ENCODE assay signal across 9 mouse cellular contexts in genomic region chrX:139808085-139808484, GRCm38 (mm10). TPM values are rescaled to one million over a fixed set of nuclear protein-coding genes. Genes with fewer than 3 reads are reported as not detected.
DNase-seq lines count a peak whose midpoint lies in the region; TF ChIP-seq lines count a peak whose summit lies in the region.
"Had no signal": no experiment of that assay in that cellular context is flagged by ENCODE, and none has a peak within 500 bp of the region (broad histone marks: within the 10 kb centered on the region; RNA-seq: fewer than 3 reads in every experiment).

No protein-coding gene starts in this region.

- no peaks in the 10 kb centered on the region for H3K27me3 ChIP-seq in kidney, adult 2 months (replicated peaks; ENCODE audit: control insufficient read depth, insufficient read depth, low read length)
- H3K27me3 ChIP-seq in myocyte (ENCODE audit: control insufficient read depth, insufficient read depth, insufficient read length), result no peaks in the 10 kb centered on the region

- H3K27ac ChIP-seq in kidney, adult 2 months (ENCODE audit: insufficient read depth, low read depth, low read length), result peak overlapping the region; percentile 95
- H3K27ac ChIP-seq: limb, embryonic 13.5 days had no signal

- H3ac ChIP-seq in myocyte (ENCODE audit: control insufficient read depth, insufficient read length), result no peak overlapping the region

- H3K4me2 ChIP-seq in myocyte (ENCODE audit: low read depth), result no peak overlapping the region
- H3K4me2 ChIP-seq: limb, embryonic 13.5 days had no signal

- peaks cover 11% of the 10 kb centered on the region; the same call in 1 of the 2 replicates for H3K4me1 ChIP-seq in kidney, adult 2 months (ENCODE audit: control insufficient read depth, insufficient read depth, low read length)

- 16% methylated on average over 4 of the region's 4 CpGs for WGBS in kidney, adult 2 months

- no peak for TF ChIP-seq CTCF in kidney, adult 2 months (conservative IDR thresholded peaks at IDR 0.05; ENCODE audit: insufficient read depth, insufficient read length, low read depth, low read length)

- no peaks in the 10 kb centered on the region for H3K79me2 ChIP-seq in myocyte (ENCODE audit: control insufficient read depth, insufficient read depth)

- no peaks in the 10 kb centered on the region for H3K36me3 ChIP-seq in kidney, adult 2 months (ENCODE audit: control insufficient read depth, insufficient read depth, low read length)
- no peaks in the 10 kb centered on the region for H3K36me3 ChIP-seq in myocyte (ENCODE audit: control insufficient read depth, insufficient read depth)
- H3K36me3 ChIP-seq: limb, embryonic 13.5 days had no signal

- no peak overlapping the region for H3K4me3 ChIP-seq in kidney, adult 2 months (ENCODE audit: insufficient read depth, low read depth, low read length)
- no peak overlapping the region for H3K4me3 ChIP-seq in myocyte
- H3K4me3 ChIP-seq: limb, embryonic 13.5 days had no signal

- peak; percentile 16 for DNase-seq in ovary, adult 18-20 months (ENCODE audit: low spot score)
- DNase-seq in ovary, postnatal 10 days (ENCODE audit: low spot score), result no peak
- DNase-seq in cerebellum, postnatal 14 days, result peak; percentile 62 to 76
- peak; percentile 85 for DNase-seq in kidney, adult 2 months
- DNase-seq in gastrocnemius, postnatal 10 days, result no peak
- no peak for DNase-seq in spleen, postnatal 36 days (ENCODE audit: low spot score in 2 of 2)

- TF ChIP-seq POLR2A in kidney, adult 2 months (IDR thresholded peaks at IDR 0.05; ENCODE audit: low read depth, low read length), result no peak
- no peak for TF ChIP-seq POLR2A in myocyte (IDR thresholded peaks at IDR 0.05; ENCODE audit: insufficient read length, low read depth)

TF ChIP-seq in myocyte, 11 proteins besides CTCF, POLR2A, EP300 and RAD21:
- TF ChIP-seq MYOD1 (IDR thresholded peaks at IDR 0.05; ENCODE audit: control insufficient read depth in 1 of 3, insufficient read length in 2 of 3, low read depth in 2 of 3), result peak in 2 of 3 experiments; percentile 35 to 66
- TF ChIP-seq MYOG (IDR thresholded peaks at IDR 0.05; ENCODE audit: control insufficient read depth in 1 of 3, insufficient read depth in 1 of 3, insufficient read length in 2 of 3, low read depth in 2 of 3), result peak in 1 of 3 experiments; percentile 56
- TF ChIP-seq POLR2AphosphoS2 (IDR thresholded peaks at IDR 0.05; ENCODE audit: insufficient read length, low read depth), result no peak

RNA-seq across cellular contexts. Expression of gene Cldn2, which starts 7.5 kb away (rescaled TPM):
- 203 and 226 TPM in 2 replicates for polyA plus RNA-seq in kidney, adult 2 months (2012; rRNA removed)
- polyA plus RNA-seq in myocyte (2012; fragmentation: generic; extraction: Trizol), result 1.0 TPM
- total RNA-seq in gastrocnemius, postnatal 10 days (2021), result under 1 TPM; 0.54 to 0.65 TPM
- polyA plus RNA-seq: activated CD4-positive, CD25-positive, alpha-beta regulatory T cell, adult 4 months had no signal

RNA-seq across cellular contexts. Expression of gene Ripply1, which starts 25.9 kb away (rescaled TPM):
- polyA plus RNA-seq in kidney, adult 2 months (2012; rRNA removed), result 0.09 and 0.12 TPM in 2 replicates
- polyA plus RNA-seq in myocyte (2012; fragmentation: generic; extraction: Trizol), result 3.1 TPM
- 1 to 10 TPM in 1 of 2 experiments, under 1 TPM in 1; 0.92 to 1.7 TPM for total RNA-seq in gastrocnemius, postnatal 10 days (2021)
- polyA plus RNA-seq: activated CD4-positive, CD25-positive, alpha-beta regulatory T cell, adult 4 months had no signal

Comparison
In these comparisons a context has a peak if more than half of its experiments do, and no peak if none do; other contexts are left out.
1. DNase-seq: peak in ovary, adult 18-20 months (single experiment), cerebellum, postnatal 14 days (2 of 2) and kidney, adult 2 months (single experiment); none in ovary, postnatal 10 days (single experiment), gastrocnemius, postnatal 10 days (single experiment) and spleen, postnatal 36 days (0 of 2).
2. RNA of gene Cldn2, which starts 7.5 kb away (polyA plus RNA-seq): 203 to 226 TPM in kidney, adult 2 months; 1.0 TPM in myocyte (single experiment); every median in the first group is over 100 times any median in the second.